Mouse (Mus musculus) kidney, adult 8-10 months (tissue): ENCODE data around the gene Tek.

ENCODE experiments used
- DNase-seq, 2 experiments: peaks; one replicate each; pipeline ENCODE4 v3.0.0; 2022

Gene Tek

GRCm38 (mm10) chr4:94826891-94827290, 87.8 kb downstream of the Tek start:
- DNase-seq, result peak in 1 of 2 experiments; percentile 28

- DNase-seq, result no peak
These were observed 88.3 kb downstream of the Tek start for GRCm38 (mm10) chr4:94827429-94827828.

DNA sequence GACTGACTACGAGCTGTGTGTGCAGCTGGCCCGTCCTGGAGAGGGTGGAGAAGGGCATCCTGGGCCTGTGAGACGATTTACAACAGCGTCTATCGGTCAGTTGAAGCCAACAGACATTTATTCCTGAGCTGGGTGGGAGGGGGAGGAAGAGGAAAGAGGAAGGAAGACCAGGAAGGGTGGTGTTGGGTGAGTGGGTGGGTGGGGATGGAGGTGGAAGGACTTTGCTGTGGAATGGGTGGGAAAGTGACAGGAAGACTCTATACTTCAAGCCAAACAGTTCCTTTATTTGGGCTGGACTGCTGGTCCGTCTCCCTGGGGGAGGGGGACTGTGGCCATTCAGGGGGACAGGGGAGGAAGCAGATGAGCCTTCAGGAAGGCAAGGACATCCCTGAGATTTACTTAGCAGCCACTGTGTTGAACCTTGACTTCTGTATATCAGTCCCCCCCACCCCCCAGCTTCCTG, 90.9 kb downstream of the Tek start:
- peak; percentile 41 to 66 for DNase-seq

GRCm38 (mm10) chr4:94837061-94837460, 98.0 kb downstream of the Tek start:
- DNase-seq, result peak in 1 of 2 experiments; percentile 23

DNA sequence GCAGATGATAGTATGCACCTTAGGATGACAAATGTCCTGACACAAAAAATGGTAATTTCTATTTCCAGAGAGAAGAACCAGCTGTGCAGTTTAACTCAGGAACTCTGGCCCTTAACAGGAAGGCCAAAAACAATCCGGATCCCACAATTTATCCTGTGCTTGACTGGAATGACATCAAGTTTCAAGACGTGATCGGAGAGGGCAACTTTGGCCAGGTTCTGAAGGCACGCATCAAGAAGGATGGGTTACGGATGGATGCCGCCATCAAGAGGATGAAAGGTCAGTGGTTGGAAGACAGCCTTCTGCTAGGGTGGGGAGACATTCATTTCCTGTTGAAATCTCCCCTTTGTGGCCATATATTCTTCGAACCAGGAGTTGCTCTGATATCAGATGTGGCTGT, 114.2 kb downstream of the Tek start:
- peak; percentile 37 to 65 for DNase-seq

DNA sequence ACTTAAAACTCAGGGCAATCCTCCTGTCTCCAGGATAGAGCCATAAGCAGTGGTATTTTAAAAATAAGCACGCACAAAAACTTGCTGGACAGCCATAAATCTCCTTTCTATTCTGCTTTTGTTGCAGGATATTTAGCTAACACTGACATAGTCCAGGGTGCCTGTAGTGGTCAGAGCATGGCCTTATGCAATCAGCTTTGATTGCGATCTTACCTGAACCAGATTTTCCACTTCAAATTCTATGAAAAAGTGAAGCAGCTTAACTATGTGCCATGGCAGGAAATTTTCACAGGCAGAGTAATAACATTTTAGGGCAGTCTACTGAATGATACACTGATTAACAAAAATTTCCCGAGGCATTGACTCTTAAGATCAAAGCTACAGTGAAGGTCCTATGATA, 115.2 kb downstream of the Tek start:
- DNase-seq, result no peak

DNA sequence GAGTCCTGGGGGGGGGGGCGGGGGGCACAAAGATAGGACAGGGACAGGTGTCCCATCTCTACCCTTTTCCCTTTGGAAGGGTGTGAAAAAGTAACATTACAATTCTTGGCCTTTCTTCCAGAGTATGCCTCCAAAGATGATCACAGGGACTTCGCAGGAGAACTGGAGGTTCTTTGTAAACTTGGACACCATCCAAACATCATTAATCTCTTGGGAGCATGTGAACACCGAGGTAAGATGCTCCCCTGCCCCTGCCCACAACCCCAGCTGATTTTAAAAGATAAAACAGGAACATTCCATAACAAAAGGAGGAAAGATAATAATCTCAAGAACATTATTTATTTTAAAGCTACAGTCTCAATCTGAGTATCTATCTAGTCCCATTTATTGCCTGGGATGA, 116.1 kb downstream of the Tek start:
- peak in 1 of 2 experiments; percentile 32 for DNase-seq

- DNase-seq, result peak; percentile 6 to 7
These were observed 161.7 kb downstream of the Tek start for GRCm38 (mm10) chr4:94900744-94901143.

DNA sequence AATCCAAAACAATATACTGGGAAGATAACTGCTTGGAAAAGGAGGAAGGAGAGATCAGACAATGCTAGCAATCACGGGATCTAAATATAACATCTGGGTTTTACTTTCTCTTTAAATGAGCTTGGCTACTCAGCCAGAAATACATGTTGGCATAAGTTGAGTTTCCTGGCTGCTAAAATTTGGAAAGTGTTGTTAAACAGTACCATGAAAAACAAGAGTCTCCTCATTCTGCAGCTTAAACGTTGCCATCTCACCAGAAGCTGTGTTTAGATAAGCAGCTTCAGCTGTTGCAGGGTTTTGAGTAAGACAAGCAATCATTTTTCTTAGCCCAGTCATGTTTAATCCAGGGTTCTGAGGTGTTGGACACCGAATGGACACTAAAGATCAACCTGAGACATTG, 162.7 kb downstream of the Tek start:
- DNase-seq, result no peak
